Comparison of ENCODE assay signal across 1 mouse cellular context in the genomic region with DNA sequence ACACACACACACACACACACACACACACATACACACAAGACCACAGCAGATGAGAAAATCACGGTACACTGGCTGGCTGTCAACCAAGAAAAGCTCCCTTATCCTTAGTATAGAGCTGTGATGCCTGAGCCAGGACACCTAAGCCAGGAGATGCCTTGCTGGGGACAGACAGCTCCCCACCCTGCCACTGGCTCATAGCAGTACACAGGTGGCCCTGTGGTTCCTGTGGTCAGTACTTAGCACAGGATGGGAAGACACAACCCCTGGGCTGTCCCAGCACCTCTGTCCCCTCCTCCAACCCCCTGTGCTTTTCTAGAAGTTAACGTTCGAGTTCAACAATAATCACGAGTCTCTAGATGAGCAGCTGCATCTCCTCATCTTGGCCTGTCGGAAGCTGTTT.
TF ChIP-seq lines count a peak whose summit lies in the region.

No protein-coding gene starts in this region.

TF ChIP-seq in MEL, 35 proteins besides CTCF, POLR2A, EP300 and RAD21 (continued from another document):
- TF ChIP-seq MAFK (IDR thresholded peaks at IDR 0.05; ENCODE audit: borderline replicate concordance, low read depth, low read length) (no peak), NELFE (IDR thresholded peaks at IDR 0.05; ENCODE audit: low read depth, low read length) (no peak)
